Mouse (Mus musculus): ENCODE results near the gene Imp3. TPM values are rescaled to one million over a fixed set of nuclear protein-coding genes. Genes with fewer than 3 reads are reported as not detected.

The Imp3 gene
- polyA plus RNA-seq, 1 experiment from 2014 or later: 60.2 TPM

GRCm38 (mm10) chr9:56913991-56914390, 23.3 kb upstream of the Imp3 start:
- H3K36me3 ChIP-seq (ENCODE audit: control insufficient read depth, insufficient read depth, low read length): peaks cover 2% of the 10 kb centered on the region
- 86% methylated on average over 9 of the region's 9 CpGs for WGBS

GRCm38 (mm10) chr9:56915116-56915515, 22.2 kb upstream of the Imp3 start:
- Histone ChIP-seq H3K9ac (ENCODE audit: low read length) (no peak overlapping the region), H3K27ac (ENCODE audit: low read depth, low read length) (no peak overlapping the region), H3K36me3 (ENCODE audit: control insufficient read depth, insufficient read depth, low read length) (peaks cover 2% of the 10 kb centered on the region), H3K9me3 (ENCODE audit: control insufficient read depth, low read length) (no peaks in the 10 kb centered on the region), H3K4me2 (ENCODE audit: low read depth) (no peak overlapping the region), H3K27me3 (ENCODE audit: control insufficient read depth, insufficient read depth, low read length) (no peaks in the 10 kb centered on the region), H3K4me3 (ENCODE audit: low read depth, low read length) (no peak overlapping the region), H3K4me1 (ENCODE audit: control insufficient read depth, insufficient read depth, low read length) (no peaks in the 10 kb centered on the region)
- no peak for DNase-seq (ENCODE audit: low spot score)
- 91% methylated on average over 1 of the region's 1 CpGs for WGBS
- ATAC-seq (ENCODE audit: insufficient read depth, low FRiP score, low TSS enrichment): no peak

More at GRCm38 (mm10) chr9:56913991-56914390, 23.3 kb upstream of the Imp3 start:
- no peak overlapping the region for H3K27ac ChIP-seq (ENCODE audit: low read depth, low read length)
- H3K9ac ChIP-seq (ENCODE audit: low read length): no peak overlapping the region; the same call in 1 of the 2 replicates
- no peaks in the 10 kb centered on the region for H3K9me3 ChIP-seq (ENCODE audit: control insufficient read depth, low read length)
- no peak overlapping the region for H3K4me2 ChIP-seq (ENCODE audit: low read depth)
- no peaks in the 10 kb centered on the region for H3K4me1 ChIP-seq (ENCODE audit: control insufficient read depth, insufficient read depth, low read length)
- no peak for DNase-seq (ENCODE audit: low spot score)
- ATAC-seq (ENCODE audit: insufficient read depth, low FRiP score, low TSS enrichment): no peak
- no peak overlapping the region for H3K4me3 ChIP-seq (ENCODE audit: low read depth, low read length)
- H3K27me3 ChIP-seq (ENCODE audit: control insufficient read depth, insufficient read depth, low read length): no peaks in the 10 kb centered on the region

- Histone ChIP-seq H3K9me3 (ENCODE audit: control insufficient read depth, low read length) (no peaks in the 10 kb centered on the region), H3K9ac (ENCODE audit: low read length) (no peak overlapping the region), H3K4me3 (ENCODE audit: low read depth, low read length) (no peak overlapping the region), H3K4me2 (ENCODE audit: low read depth) (no peak overlapping the region), H3K4me1 (ENCODE audit: control insufficient read depth, insufficient read depth, low read length) (no peaks in the 10 kb centered on the region), H3K27ac (ENCODE audit: low read depth, low read length) (no peak overlapping the region), H3K27me3 (ENCODE audit: control insufficient read depth, insufficient read depth, low read length) (no peaks in the 10 kb centered on the region), H3K36me3 (ENCODE audit: control insufficient read depth, insufficient read depth, low read length) (peaks cover 2% of the 10 kb centered on the region)
- ATAC-seq (ENCODE audit: insufficient read depth, low FRiP score, low TSS enrichment) (no peak), DNase-seq (ENCODE audit: low spot score) (no peak)
- WGBS: 79% methylated on average over 5 of the region's 5 CpGs
Measured at GRCm38 (mm10) chr9:56915695-56916410, 21.4 kb upstream of the Imp3 start.

- Histone ChIP-seq H3K9ac (ENCODE audit: low read length) (no peak overlapping the region), H3K4me2 (ENCODE audit: low read depth) (no peak overlapping the region), H3K36me3 (ENCODE audit: control insufficient read depth, insufficient read depth, low read length) (peaks cover 2% of the 10 kb centered on the region), H3K4me1 (ENCODE audit: control insufficient read depth, insufficient read depth, low read length) (no peaks in the 10 kb centered on the region), H3K27me3 (ENCODE audit: control insufficient read depth, insufficient read depth, low read length) (no peaks in the 10 kb centered on the region), H3K9me3 (ENCODE audit: control insufficient read depth, low read length) (no peaks in the 10 kb centered on the region), H3K27ac (ENCODE audit: low read depth, low read length) (no peak overlapping the region), H3K4me3 (ENCODE audit: low read depth, low read length) (no peak overlapping the region)
- DNase-seq (ENCODE audit: low spot score) (no peak), ATAC-seq (ENCODE audit: insufficient read depth, low FRiP score, low TSS enrichment) (no peak)
- WGBS: 71% methylated on average over 2 of the region's 2 CpGs
Measured at GRCm38 (mm10) chr9:56917131-56917530, 20.1 kb upstream of the Imp3 start.

- no peak overlapping the region for H3K27ac ChIP-seq (ENCODE audit: low read depth, low read length)
- peaks cover 2% of the 10 kb centered on the region for H3K36me3 ChIP-seq (ENCODE audit: control insufficient read depth, insufficient read depth, low read length)
- no peak for DNase-seq (ENCODE audit: low spot score)
- no peak overlapping the region for H3K4me3 ChIP-seq (ENCODE audit: low read depth, low read length)
- no peak for ATAC-seq (ENCODE audit: insufficient read depth, low FRiP score, low TSS enrichment)
- H3K27me3 ChIP-seq (ENCODE audit: control insufficient read depth, insufficient read depth, low read length): no peaks in the 10 kb centered on the region
- no peak overlapping the region for H3K9ac ChIP-seq (ENCODE audit: low read length)
- no peak overlapping the region for H3K4me2 ChIP-seq (ENCODE audit: low read depth)
- H3K9me3 ChIP-seq (ENCODE audit: control insufficient read depth, low read length): no peaks in the 10 kb centered on the region
- 95% methylated on average over 13 of the region's 13 CpGs for WGBS
- H3K4me1 ChIP-seq (ENCODE audit: control insufficient read depth, insufficient read depth, low read length): no peaks in the 10 kb centered on the region
Measured at GRCm38 (mm10) chr9:56918466-56918865, 18.8 kb upstream of the Imp3 start.

- peaks cover 28% of the 10 kb centered on the region for H3K4me1 ChIP-seq (ENCODE audit: control insufficient read depth, insufficient read depth, low read length)
- H3K27me3 ChIP-seq (ENCODE audit: control insufficient read depth, insufficient read depth, low read length): no peaks in the 10 kb centered on the region
- ATAC-seq (ENCODE audit: insufficient read depth, low FRiP score, low TSS enrichment): no peak
- DNase-seq (ENCODE audit: low spot score): no peak
- H3K4me3 ChIP-seq (ENCODE audit: low read depth, low read length): no peak overlapping the region
- no peak overlapping the region for H3K27ac ChIP-seq (ENCODE audit: low read depth, low read length)
- H3K9me3 ChIP-seq (ENCODE audit: control insufficient read depth, low read length): no peaks in the 10 kb centered on the region
- H3K36me3 ChIP-seq (ENCODE audit: control insufficient read depth, insufficient read depth, low read length): no peaks in the 10 kb centered on the region; the same call in 1 of the 2 replicates
- WGBS: 93% methylated on average over 4 of the region's 4 CpGs
- no peak overlapping the region for H3K4me2 ChIP-seq (ENCODE audit: low read depth)
- H3K9ac ChIP-seq (ENCODE audit: low read length): no peak overlapping the region
Measured at GRCm38 (mm10) chr9:56922746-56923145, 14.5 kb upstream of the Imp3 start.

GRCm38 (mm10) chr9:56923841-56924650, 13.2 kb upstream of the Imp3 start:
- Histone ChIP-seq H3K36me3 (ENCODE audit: control insufficient read depth, insufficient read depth, low read length) (no peaks in the 10 kb centered on the region), H3K4me1 (ENCODE audit: control insufficient read depth, insufficient read depth, low read length) (peaks cover 31% of the 10 kb centered on the region), H3K9me3 (ENCODE audit: control insufficient read depth, low read length) (no peaks in the 10 kb centered on the region), H3K9ac (ENCODE audit: low read length) (peak overlapping the region; percentile 35), H3K4me2 (ENCODE audit: low read depth) (peak overlapping the region; percentile 40), H3K27me3 (ENCODE audit: control insufficient read depth, insufficient read depth, low read length) (no peaks in the 10 kb centered on the region), H3K27ac (ENCODE audit: low read depth, low read length) (no peak overlapping the region), H3K4me3 (ENCODE audit: low read depth, low read length) (peak overlapping the region; percentile 16; the same call in 1 of the 2 replicates)
- ATAC-seq (ENCODE audit: insufficient read depth, low FRiP score, low TSS enrichment): no peak
- WGBS: 73% methylated on average over 8 of the region's 8 CpGs
- DNase-seq (ENCODE audit: low spot score): no peak

GRCm38 (mm10) chr9:56924651-56925027, 12.6 kb upstream of the Imp3 start:
- no peak for ATAC-seq (ENCODE audit: insufficient read depth, low FRiP score, low TSS enrichment)
- Histone ChIP-seq H3K27ac (ENCODE audit: low read depth, low read length) (no peak overlapping the region), H3K9me3 (ENCODE audit: control insufficient read depth, low read length) (no peaks in the 10 kb centered on the region), H3K36me3 (ENCODE audit: control insufficient read depth, insufficient read depth, low read length) (no peaks in the 10 kb centered on the region), H3K27me3 (ENCODE audit: control insufficient read depth, insufficient read depth, low read length) (no peaks in the 10 kb centered on the region), H3K4me1 (ENCODE audit: control insufficient read depth, insufficient read depth, low read length) (peaks cover 31% of the 10 kb centered on the region), H3K4me3 (ENCODE audit: low read depth, low read length) (peak overlapping the region; percentile 16; the same call in 1 of the 2 replicates), H3K9ac (ENCODE audit: low read length) (peak overlapping the region; percentile 23; the same call in 1 of the 2 replicates), H3K4me2 (ENCODE audit: low read depth) (peak overlapping the region; percentile 40)
- 29% methylated on average over 7 of the region's 7 CpGs for WGBS
- DNase-seq (ENCODE audit: low spot score): peak; percentile 26
